Mouse (Mus musculus) spleen, adult 12 weeks (tissue): ENCODE results near the gene Vav1.
"Not testable (repeated sequence)": the region's sequence is repeated elsewhere in the genome, so short reads cannot be mapped to it uniquely, and the experiment has no call there.

ENCODE experiments used
- DNase-seq: peaks from one replicate; pipeline ENCODE4 v3.0.0; 2022; ENCODE audit warnings: low spot score

Vav1 gene

DNA sequence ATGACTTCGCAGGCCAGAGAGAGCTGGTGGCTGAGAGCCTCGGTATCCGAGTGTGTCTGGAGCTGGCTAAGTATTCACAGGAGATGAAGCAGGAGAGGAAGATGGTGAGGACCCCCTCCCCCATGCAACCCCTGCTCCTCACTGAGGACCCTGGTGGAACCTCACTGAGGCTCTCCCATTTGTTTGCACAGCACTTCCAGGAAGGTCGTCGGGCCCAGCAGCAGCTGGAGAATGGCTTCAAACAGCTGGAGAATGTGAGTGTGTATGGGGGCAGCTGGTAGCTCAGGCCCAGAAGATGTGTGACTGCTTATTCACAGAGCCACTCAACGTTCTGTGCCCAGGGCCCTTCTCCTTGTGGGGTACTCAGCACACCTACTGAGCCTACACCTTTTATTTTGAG, 25.6 kb upstream of the Vav1 start:
- DNase-seq = no peak

DNA sequence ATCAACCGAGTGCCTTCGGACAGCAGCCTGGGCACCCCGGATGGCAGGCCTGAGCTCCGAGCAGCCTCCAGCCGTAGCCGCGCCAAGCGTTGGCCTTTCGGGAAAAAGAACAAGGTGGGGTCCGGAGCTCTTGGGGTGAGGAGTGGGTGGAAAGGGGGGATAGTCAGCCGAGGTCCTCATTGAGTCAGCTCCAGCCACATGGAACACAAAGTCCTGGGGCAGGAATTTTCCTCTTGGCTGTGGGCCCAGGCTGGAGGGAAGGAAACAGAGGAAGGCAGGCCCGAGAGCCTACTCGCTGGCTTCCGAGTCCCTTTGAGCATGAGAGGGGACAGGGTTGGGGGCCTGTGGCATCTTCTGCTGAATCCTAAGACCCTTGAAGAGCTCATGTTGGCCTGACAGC, 23.5 kb upstream of the Vav1 start:
- no peak for DNase-seq

DNA sequence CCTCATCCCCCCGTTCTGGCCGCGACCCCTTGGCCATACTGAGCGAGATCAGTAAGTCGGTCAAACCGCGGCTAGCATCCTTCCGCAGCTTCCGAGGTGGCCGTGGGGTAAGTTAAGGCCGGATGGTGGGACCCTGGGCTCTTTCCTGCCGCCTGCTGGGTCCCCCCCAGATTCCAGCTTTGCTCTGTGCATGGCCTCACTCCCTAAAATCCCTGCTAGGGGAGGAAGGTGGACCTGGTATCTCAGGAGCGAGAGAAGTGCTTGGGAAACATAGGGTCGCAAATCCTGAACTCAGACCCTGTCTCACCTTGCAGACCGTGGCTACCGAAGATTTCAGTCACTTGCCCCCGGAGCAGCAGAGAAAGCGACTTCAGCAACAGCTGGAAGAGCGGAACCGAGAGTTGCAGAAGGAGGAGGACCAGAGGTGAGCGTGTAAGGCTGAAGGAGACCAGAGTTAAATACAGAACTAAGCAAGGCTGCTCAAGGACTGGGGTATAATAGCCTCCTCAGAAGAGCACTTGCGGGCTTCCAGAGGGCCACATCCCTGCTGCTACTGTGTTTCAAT, 21.9 kb upstream of the Vav1 start:
- no peak for DNase-seq

DNA sequence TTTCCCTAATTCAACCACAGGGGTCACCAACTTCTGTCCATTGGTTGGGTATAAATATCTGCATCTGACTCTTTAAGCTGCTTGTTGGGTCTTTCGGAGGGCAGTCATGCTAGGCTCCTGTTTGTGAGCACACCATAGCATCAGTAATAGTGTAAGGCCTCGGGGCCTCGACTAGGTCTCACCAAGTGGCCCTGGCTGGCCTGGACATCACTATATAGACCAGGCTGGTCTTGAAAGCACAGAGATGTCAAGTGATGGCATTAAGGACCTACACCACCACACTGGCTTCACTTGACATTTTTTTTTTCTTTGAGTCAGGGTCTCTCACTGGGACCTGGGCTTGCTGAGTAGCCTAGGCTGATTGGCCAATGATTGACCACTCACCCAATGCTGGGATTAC, 20.7 kb upstream of the Vav1 start:
- DNase-seq = no peak

DNA sequence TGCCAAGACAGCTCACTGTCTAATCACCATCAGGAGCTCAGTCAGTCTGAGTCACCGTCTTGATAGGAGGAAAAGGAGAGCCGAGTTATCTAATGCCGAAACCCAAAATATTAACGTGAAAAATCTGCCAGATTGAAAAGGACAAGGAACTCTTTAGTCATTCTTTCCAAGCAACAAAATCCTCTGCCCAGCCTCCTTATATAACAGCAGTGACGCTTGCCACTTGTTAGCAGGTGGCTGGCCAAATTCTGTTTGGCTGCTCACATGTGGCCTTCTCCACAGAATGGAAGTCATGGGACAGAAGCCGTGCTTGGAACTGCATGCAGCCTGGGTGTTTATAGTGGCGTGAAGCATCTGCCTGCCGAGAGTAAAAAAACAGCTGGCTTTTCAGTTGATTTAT, 19.2 kb upstream of the Vav1 start:
- no peak for DNase-seq

DNA sequence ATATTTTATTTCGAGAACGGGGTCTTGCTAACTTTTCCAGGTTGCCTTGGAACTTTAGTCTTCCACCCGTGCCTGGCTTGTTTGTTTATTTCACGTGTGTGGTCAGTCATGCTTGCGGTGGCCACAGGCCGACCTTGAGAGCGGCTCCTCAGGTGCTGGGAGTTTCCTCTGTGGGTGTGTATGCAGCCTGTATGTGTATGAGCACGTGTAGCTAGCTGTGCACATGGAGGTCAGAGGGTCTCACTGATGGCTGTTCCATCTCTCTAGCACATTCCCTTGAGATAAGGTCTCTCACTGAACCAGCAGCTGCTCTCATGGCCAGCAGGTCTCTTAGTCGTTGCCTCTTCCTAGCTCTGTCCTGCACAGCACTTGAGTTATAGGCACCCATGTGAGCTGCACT, 18.5 kb upstream of the Vav1 start:
- no peak for DNase-seq

DNA sequence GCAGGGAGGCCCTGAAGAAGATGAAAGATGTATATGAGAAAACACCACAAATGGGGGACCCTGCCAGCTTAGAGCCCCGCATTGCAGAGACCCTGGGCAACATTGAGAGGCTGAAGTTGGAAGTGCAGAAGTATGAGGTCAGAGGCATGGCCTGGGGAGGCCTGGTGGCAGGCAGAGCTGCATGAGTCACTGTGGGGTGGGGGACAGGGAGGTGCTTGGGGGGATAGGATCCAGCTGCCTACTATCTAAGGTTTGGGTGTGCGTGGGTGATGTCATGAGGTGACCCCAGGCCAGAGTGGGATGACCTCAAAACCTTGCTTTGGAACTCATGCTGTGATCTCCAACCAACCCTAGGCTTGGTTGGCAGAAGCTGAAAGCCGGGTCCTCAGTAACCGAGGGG, 17.6 kb upstream of the Vav1 start:
- DNase-seq = no peak

DNA sequence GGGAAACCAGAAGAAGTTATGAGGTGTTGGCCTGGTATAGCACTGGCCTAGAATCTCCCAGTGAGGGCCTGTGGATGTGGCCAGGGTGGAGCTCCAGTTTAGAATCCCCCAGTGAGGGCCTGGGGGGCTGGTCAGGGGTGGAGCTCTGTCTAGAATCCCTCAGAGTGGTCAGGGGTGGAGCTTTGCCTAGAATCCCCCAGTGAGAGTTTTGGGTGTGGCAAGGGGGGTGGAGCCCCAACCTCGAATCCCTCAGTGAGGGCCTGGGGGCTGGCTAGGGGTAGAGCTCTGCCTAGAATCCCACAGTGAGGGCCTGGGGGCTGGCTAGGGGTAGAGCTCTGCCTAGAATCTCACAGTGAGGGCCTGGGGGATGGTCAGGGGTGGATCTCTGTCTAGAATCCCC, 17.1 kb upstream of the Vav1 start:
- no peak for DNase-seq

DNA sequence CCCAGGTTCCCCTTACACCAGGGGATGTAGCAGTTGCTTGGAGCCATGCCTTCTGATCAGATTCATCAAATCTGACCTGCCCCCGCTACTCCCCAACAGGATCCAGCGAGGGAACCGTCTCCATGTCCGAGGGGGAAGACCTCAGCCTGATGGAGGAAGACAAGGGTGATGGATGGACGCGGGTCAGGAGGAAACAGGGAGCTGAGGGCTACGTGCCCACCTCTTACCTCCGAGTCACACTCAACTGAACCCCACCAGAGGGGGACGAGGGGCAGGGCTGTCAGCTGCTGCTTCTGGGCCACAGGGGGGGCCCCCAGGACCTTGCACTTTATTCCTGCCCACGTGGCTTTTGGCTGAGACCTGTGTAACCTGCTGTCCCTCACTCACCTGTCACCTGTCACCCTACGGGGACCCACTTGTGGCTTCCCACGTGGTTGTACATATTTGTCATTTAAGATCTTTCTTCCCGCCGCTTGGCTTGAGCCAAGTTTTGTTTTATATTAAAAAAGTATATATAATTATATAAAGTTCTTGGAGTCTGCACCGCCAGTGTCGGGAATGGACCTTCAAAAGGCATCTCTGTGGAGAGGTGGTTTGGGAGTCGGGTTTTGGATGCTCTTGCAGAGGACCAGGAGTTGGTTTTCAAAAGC, 15.9 kb upstream of the Vav1 start:
- no peak for DNase-seq

DNA sequence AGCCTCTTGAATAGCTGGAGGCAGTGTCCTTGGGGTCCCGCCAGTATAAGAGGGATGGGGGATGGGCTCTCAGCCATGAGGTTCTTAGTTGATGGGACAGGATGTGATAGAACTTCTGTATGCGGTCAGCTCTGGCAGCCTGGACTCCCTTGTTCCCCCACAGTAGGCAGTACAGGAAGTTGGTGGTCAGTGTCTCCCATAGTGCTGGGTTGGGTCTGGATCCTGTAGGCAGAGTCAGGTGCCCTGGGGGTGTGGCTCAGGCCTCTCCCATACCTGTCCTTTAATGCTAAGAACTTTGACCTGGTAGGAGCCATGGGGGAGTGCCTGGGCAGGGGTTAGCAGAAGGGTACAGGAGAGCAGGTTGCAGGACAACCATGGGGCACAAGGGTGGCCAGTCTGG, 14.7 kb upstream of the Vav1 start:
- DNase-seq = no peak

DNA sequence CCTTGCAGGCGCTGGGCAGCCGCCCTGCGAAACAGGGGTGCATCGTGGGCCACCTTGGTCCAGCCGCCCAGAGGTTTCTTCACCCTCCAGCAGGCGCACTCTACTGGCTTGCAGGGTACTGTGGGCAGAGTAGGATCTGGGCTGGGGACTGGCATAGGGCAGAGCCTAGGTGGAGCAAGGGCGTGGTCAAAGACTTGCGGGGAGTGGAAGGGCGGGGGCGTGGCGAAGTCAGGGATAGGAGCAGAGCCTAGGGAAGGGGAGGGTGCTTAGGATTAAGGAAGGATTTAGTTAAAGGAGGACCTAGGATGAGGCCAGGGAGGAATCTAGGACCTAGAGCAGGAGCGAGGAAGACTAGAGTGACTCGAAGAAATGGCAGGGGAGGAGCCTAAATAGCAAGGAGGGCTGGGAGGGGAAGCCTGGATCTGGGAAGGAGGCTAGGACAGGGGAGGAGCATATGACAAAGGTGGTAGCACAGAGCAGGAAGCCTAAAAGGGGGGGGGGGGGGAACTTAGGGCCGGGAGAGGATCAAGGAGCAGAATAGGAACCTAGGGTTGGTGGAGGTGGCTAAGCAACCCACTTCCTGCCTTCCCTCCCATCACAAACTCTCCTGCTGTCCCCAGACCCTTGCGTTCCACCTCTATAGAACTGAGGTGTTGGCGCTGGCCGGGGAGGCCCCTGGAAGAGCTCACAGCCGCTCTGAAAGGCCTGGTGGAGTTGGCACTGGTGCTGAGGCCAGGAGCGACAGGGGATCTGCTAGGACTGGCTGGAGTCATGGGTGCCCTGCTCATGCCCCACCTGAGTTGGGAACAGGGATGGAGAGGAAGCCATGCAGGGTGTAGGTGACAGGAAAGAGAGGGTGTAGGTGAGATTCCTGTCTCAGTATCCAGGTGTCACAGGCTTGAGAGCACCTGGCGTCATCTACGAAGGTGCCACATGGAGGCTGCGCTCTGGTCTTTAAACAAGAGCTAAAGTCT, 13.6 kb upstream of the Vav1 start:
- DNase-seq = no peak

DNA sequence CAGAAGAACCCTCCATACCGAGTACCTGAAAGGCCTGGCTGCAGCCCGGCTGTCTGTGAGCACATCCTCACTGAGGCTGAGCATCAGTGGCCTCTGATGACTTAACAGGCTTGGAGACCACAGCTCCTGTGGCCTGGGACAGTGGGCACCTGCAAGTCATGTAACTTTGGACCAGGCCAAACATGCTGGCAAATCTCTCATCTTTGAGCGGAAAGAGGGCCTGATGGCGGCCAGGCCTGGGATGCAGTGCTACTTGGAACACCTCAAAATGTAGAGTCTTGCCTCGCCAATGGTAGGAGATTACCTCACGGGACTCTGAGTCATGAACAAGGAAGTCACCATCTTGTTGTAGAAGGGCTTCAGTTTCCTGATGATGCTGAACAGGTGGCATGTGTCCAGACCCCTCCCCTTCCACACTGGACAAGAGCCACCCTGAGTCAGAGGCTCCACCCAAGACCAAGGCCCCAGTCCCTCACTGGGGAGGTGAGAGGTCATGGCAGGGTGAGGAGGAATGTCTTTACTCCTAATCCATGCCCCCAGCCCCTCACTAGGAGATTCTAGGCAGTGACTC, 11.3 kb upstream of the Vav1 start:
- DNase-seq = no peak

DNA sequence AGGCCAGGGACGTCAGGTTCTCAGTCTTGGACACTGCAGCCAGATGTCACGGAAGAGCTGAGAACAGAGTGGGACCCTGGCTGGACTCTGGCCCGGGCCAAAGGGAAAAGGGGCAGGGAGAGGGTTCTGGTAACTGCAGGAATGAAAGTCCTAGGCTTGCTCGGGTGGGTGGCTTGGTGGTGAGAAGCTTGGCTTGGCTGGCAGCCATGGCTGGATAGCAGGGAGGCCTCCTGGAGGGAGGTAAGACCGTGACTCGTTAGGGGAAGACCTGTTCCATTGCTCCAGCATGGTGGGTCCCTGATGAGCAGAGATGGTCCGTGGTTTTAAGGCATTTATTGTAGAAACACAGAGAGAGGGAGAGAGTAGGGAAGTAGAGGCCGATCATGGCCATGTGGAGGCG, 7.6 kb upstream of the Vav1 start:
- no peak for DNase-seq

DNA sequence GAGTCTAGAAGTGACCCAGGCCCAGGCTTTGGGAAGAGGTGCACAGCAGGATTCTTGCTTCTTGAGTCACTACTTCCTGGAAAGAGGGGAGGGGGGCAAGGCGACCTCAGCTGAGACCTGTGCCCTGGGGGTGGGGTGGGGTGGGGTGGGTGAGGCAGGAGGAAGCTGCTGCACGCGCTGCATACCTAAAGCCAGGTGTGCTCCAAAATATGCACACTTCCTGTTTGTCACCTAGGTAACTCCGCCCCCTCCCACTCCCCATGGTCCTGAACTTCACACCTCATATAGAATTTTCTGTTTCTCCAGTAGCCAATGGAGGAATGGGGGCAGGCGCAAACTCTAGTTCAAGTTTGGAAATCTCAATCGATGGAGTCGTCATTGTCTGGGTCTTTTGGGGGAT, 5.1 kb upstream of the Vav1 start:
- DNase-seq = no peak

DNA sequence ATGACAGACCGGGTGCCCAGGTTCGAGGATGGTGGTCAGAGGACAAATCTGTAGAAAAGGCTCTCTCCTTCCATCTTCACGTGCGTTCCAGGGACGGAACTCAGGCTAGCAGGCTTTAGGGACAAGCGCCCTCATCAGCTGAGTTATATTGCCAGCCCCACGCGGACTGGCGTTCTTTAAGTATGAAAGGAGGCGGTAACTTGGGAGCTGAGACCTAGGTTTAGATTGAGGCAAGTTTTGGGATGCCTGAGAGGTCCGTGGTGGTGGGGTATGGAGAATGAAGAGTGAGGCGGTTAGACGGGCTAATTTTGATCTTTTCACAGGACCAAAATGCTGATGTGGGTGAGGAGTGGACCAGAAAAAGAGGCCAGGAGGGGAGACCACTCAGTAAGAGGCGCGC, 4.2 kb upstream of the Vav1 start:
- DNase-seq = no peak

DNA sequence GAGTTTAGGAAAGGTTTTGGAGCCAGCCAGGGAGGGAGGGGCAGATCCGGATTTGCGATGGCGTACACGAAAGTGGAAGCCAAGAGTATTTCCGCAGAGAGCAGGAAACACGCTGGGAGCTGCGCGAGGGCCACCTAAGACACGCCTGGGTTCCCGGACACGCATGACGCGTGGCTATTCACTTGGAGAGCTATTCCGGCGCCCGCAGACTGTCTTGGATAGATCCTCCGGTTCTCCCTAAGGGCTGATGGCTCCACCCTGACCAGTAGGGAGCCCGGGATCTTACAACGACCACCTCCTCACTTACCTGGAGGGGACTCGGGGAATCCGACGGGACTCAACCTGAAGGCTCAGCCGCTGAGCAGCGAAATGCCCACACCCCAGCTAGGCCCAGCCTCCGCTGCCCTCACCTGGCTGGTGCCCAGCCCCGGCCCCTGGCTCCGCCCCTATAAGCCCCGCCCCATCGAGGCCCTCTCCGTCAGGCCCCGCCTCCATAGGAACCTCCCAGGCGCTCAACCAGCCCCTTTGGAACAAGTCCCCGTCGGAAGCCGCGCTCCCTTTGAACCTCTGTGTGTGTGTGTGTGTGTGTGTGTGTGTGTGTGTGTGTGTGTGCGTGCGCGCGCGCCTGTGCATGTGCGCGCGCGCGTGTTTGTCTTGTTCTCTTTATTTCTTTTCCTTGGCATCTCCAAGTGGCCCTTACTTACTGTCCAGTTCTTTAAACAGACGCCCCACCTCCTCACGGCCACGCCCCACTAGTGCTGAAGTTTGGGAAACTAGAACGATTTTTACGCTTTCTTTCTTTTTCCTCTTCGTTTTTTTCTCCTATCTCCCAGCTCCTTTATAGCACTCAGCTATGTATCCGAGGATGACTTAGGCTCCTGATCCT, 3.5 kb upstream of the Vav1 start:
- DNase-seq = peak; percentile 67

DNA sequence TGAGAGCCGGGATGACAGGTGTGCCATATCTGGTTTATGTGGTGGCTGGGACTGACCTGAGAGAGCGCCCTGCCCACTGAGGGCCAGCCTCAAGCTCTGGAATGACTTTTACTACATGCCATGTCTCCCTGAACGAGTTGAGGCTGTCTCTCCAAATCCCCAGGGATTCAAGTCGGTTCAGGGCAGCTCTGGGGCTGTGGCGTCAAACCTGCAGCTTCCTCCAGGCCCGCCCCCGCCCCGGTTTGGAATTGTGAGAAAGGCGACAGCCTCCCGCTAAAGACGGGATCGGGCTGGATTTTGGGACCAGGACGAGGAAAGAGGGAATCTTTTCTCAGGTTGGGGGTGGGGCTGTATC, 2.9 kb upstream of the Vav1 start:
- no peak for DNase-seq

DNA sequence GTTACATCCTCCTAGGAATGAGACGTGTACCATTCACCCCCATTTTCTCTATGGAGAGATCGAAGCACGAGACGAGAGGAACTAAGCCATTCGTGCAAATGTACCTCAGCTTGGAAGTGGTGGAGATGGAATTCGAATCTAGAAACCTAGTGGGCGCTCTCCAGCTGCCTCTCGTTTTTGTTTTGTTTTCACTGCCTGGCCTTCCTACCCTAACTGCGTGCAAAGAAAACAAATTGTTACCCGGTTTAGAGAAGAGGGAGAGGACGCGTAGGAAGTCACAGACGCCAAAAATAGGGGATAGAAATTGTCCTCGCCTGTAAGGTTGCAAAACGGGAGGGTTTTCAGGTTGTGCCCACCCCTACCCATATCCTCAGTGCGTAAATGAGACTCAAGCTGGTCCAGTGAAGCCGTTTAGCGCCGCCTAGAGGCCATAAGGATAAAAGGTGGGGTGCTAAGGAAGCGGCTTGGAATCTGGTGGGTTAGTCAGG, 2.2 kb upstream of the Vav1 start:
- peak; percentile 46 for DNase-seq

DNA sequence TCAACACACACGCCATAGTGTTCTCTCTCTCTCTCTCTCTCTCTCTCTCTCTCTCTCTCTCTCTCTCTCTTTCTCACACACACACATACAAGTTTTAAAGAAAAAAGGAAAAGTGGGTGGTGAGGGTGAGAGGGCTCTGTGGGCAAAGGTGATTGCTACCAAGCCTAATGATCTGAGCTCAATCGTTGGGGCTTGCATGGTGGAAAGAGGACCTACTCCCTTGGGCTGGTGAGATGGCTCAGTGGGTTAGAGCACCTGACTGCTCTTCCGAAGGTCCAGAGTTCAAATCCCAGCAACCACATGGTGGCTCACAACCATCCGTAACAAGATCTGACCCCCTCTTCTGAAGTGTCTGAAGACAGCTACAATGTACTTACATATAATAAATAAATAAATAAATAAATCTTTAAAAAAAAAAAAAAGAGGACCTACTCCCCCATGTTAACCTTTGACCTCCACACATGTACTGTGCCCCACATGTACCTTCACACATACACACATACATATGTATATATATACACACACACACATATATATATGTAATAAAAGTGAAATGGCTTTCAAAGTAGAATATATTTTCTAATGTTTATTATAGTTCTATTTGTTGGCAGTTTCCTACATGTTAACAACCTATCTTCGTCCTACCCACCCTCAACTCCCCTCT, 1.2 kb upstream of the Vav1 start:
- not testable (repeated sequence) for DNase-seq

DNA sequence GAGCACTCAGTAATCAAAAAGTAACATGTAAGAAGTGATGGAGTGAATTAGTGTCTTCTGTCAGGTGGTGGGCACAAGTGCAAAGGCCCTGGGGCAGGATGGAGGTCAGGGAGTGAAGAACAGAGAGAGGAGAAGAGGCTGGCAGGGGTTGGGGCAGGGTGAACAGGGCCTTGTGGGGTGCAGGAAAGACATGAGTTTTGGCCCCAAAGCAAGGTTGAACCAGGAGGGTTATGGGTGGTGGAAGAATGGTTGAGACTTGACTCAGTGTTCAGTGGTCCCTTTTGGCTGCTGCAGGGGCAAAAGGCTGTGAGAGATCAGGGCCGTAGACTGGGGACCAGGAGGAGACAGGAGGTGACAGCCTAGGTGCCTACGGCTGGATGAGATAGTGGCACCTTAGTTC, 363 bp upstream of the Vav1 start:
- DNase-seq = peak; percentile 7

DNA sequence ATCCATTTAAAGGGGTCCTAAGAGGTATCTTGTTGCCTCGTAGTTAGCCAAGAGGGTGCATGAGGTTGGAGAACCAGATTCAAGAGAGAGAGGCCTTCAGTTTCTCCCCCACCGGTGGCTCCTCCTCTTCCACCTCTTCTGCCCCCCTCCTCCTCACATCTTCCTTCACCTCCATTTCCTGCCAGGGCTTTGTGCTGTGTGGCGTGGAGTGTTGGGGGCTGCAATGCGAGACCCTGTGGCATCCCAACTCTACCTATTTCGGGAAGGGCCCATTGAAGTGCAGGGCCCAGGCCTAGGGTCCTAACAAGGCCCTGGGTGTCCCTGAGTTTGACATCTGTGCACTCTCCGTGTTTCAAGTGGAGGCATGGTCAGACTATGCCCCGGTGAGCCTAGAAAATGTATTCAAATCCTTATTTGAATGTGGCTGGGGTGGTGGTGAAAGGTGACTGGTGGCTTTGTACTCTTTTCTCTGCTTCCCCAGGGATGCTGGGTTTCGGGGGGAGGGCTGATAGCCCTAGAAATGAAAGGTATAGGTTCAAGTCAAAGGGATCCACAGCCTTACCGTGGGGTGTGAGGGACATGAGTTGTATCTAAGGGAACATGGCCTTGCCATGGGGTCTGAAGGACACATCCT, 808 bp downstream of the Vav1 start:
- peak; percentile 25 for DNase-seq
